Mouse (Mus musculus) stomach, postnatal 0 days (tissue): Measurements from ENCODE around the gene Extl2.

Experiments
- CTCF ChIP-seq: IDR thresholded peaks from 2 replicates; pipeline ENCODE4 v1.5.1; 2016; ENCODE audit warnings: antibody characterized with exemption, low read depth, mild to moderate bottlenecking, moderate library complexity
- EP300 ChIP-seq: optimal IDR thresholded peaks from 2 replicates; pipeline ENCODE3; 2016; ENCODE audit warnings: antibody characterized with exemption

DNA sequence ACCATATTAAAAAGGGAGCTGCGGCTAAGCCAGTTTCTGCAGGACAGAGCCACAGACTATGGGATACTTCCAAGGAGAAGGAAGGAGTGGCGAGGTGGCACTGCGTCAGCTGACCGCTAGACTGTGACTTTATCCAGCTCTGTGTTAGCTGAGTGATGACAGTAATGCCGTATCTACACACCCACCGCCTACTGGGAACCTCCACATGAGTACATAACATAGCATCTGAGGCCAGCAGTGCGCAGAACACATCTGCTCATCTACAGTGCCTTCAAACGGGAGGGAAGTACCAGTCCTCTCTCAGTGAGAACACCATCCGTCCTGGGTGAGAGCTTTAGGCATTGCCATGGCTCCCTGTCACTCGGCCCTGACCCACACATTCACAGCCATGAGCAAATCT, 32.3 kb upstream of the Extl2 start:
- TF ChIP-seq CTCF (no peak), EP300 (no peak)
